Mouse (Mus musculus) kidney, adult 2 months (tissue): ENCODE results near the gene Neurod2. TPM values are rescaled to one million over a fixed set of nuclear protein-coding genes. Genes with fewer than 3 reads are reported as not detected.

Experiments
- DNase-seq: peaks from one replicate; pipeline ENCODE4 v3.0.0; 2021
- H3K27ac ChIP-seq: fragments of 200-500 bp; 2 replicates; pipeline ENCODE4 v1.5.1; 2012; ENCODE audit warnings: low read depth, low read length, control low read depth, inconsistent platforms; ENCODE audit not compliant: insufficient read depth
- H3K27me3 ChIP-seq: fragments of 200-500 bp; replicated peaks from 2 replicates; pipeline ENCODE4 v1.6.1; 2012; ENCODE audit warnings: mild to moderate bottlenecking, moderate library complexity, low read length, inconsistent platforms; ENCODE audit not compliant: control insufficient read depth, insufficient read depth
- H3K36me3 ChIP-seq: fragments of 200-500 bp; 2 replicates; pipeline ENCODE4 v1.6.1; 2012; ENCODE audit warnings: mild to moderate bottlenecking, moderate library complexity, low read length, inconsistent platforms; ENCODE audit not compliant: control insufficient read depth, insufficient read depth
- H3K4me1 ChIP-seq: fragments of 200-500 bp; 2 replicates; pipeline ENCODE4 v1.6.1; 2011; ENCODE audit warnings: low read length; ENCODE audit not compliant: control insufficient read depth, insufficient read depth
- H3K4me3 ChIP-seq: fragments of 200-500 bp; 2 replicates; pipeline ENCODE4 v1.5.1; 2011; ENCODE audit warnings: mild to moderate bottlenecking, low read depth, low read length, control low read depth; ENCODE audit not compliant: insufficient read depth
- CTCF ChIP-seq: fragments of 200-500 bp; conservative IDR thresholded peaks from 2 replicates; pipeline ENCODE4 v1.5.1; 2011; ENCODE audit warnings: low read depth, mild to moderate bottlenecking, control low read depth, low read length, moderate library complexity, mixed read lengths; ENCODE audit not compliant: insufficient read depth, insufficient read length
- POLR2A ChIP-seq: fragments of 200-500 bp; IDR thresholded peaks from one replicate; pipeline ENCODE4 v1.6.1; 2011; ENCODE audit warnings: low read depth, low read length, control low read depth
- WGBS: fragments of 180-500 bp; shearing (Covaris S2); methylation state at CpG from one replicate; pipeline ENCODE4 v1.1.7; 2018; 5-methylcytosine and 5-hydroxymethylcytosine counted together
- polyA plus RNA-seq: library from polyadenylated mRNA; depleted of rRNA; stranded (reverse); fragments of >200 nt; gene quantifications from 2 replicates; pipeline ENCODE4 v1.2.3, GENCODE M21; 2012

The Neurod2 gene
- polyA plus RNA-seq, 1 experiment = not detected

- TF ChIP-seq POLR2A = no peak
- under 1% methylated on average over 57 of the region's 57 CpGs for WGBS
- no peaks in the 10 kb centered on the region; the same call in 1 of the 2 replicates for H3K4me1 ChIP-seq
- DNase-seq = peak; percentile 73
- 0 out of 2 replicates have a peak, but pooled peaks cover 2% of the 10 kb centered on the region for H3K27me3 ChIP-seq
- peak overlapping the region; percentile 51 for H3K4me3 ChIP-seq
- H3K27ac ChIP-seq = no peak overlapping the region
- H3K36me3 ChIP-seq = no peaks in the 10 kb centered on the region
These were observed 9.1 kb upstream of the Neurod2 start for GRCm38 (mm10) chr11:98338507-98338961.

GRCm38 (mm10) chr11:98336245-98337107, 7.0 kb upstream of the Neurod2 start:
- Histone ChIP-seq H3K4me1 (no peaks in the 10 kb centered on the region), H3K27ac (no peak overlapping the region), H3K4me3 (no peak overlapping the region), H3K27me3 (0 out of 2 replicates have a peak, but pooled peaks cover 2% of the 10 kb centered on the region), H3K36me3 (no peaks in the 10 kb centered on the region)
- 21% methylated on average over 13 of the region's 13 CpGs for WGBS
- DNase-seq = peak; percentile 37
- TF ChIP-seq POLR2A (no peak), CTCF (peak; percentile 47)

GRCm38 (mm10) chr11:98335250-98335649, 5.8 kb upstream of the Neurod2 start:
- DNase-seq = no peak
- WGBS = 16% methylated on average over 9 of the region's 9 CpGs
- peaks cover 2% of the 10 kb centered on the region; the same call in 1 of the 2 replicates for H3K27me3 ChIP-seq

DNA sequence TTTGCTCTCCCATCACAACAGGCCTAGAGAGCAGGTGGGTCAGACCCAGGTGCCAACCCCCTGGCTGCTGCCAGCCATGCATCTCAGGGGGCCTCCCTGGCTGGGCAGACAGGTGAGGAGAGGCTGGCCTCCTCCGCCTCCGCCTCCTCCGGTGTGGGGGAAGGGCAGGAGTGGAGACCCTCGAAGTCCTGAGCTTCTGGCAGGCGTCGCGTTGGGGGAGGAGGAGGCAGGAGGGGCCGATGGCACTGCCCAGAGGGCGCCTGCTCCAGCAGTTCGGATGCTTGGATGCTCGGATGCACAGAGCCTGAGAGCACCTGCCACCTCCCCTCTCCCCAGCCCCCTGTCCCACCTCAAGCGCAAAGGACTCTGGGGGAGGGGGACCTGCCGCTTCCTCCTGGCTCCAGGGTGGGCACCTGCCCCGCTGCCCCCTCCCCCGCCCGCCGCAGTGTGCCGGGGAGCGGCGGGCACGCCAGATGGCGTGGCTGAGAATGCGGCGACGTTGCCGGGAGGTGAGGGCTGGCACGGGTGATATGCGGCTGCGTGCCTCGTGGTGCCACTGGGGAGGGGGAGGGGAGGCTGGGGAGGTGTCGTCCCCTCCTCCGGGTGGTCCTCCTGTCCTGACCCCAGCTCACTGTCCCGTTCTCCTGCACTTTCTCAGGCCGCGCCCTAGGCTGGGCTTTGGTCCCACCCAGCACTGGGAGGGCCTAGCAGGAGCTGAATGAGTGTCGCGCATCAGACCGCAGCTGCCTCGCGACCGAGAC, 4.7 kb upstream of the Neurod2 start:
- WGBS = 2% methylated on average over 41 of the region's 41 CpGs
- no peak for DNase-seq
- H3K27ac ChIP-seq = no peak overlapping the region
- TF ChIP-seq CTCF = no peak
- TF ChIP-seq POLR2A = no peak
- peaks cover 4% of the 10 kb centered on the region for H3K27me3 ChIP-seq
- H3K4me3 ChIP-seq = no peak overlapping the region
- no peaks in the 10 kb centered on the region for H3K36me3 ChIP-seq
- H3K4me1 ChIP-seq = no peaks in the 10 kb centered on the region

More at GRCm38 (mm10) chr11:98335250-98335649, 5.8 kb upstream of the Neurod2 start:
- Histone ChIP-seq H3K4me3 (no peak overlapping the region), H3K36me3 (no peaks in the 10 kb centered on the region), H3K4me1 (no peaks in the 10 kb centered on the region), H3K27ac (no peak overlapping the region)
- TF ChIP-seq CTCF (no peak), POLR2A (no peak)

DNA sequence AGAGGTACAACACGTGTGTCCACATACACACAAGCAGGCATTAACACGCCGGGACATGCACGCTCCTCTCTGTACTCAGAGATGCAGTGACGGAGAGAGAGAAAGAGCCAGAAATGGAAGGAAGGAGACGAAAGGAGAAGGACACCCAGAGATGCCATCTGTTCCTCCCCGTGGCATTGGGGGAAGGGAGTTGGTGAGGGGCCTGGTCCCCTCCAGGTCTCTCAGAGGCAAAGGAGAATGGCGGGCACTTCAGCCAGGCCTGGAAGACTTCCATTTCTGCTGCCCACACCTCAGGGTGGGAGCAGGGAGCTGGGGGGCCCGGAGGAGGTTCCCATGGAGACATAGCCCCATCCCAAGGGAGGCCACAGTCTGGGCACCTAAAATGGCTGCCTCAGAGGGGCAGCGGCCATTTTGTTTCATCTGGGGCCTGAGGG, 3.8 kb upstream of the Neurod2 start:
- Histone ChIP-seq H3K27me3 (peaks cover 8% of the 10 kb centered on the region), H3K27ac (no peak overlapping the region), H3K36me3 (no peaks in the 10 kb centered on the region), H3K4me1 (no peaks in the 10 kb centered on the region), H3K4me3 (no peak overlapping the region)
- TF ChIP-seq POLR2A (no peak), CTCF (no peak)
- 81% methylated on average over 10 of the region's 10 CpGs for WGBS
- no peak for DNase-seq

DNA sequence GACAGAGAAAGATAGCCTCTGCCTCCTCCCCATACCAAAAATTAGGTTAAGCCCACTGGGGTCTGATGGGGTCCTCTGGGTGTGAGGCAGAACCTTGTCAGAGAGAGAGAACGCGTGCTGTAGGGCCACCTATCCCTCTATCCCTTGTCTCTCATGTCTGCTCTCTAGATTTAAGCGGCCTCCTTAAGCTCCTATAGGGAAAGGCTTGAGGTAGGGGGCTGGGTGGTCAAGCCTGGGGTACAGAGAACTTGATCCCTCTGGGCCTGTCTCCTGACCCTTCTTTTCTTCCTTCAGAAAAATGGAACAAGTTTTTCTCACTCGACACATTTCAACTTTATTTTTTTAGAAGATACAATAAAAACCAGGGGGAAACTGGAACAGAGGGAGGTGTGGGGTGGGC, 3.4 kb upstream of the Neurod2 start:
- WGBS = 78% methylated on average over 4 of the region's 4 CpGs
- Histone ChIP-seq H3K27me3 (peaks cover 10% of the 10 kb centered on the region), H3K4me1 (no peaks in the 10 kb centered on the region), H3K4me3 (no peak overlapping the region), H3K36me3 (no peaks in the 10 kb centered on the region), H3K27ac (no peak overlapping the region)
- TF ChIP-seq CTCF (no peak), POLR2A (no peak)
- DNase-seq = no peak

- H3K27ac ChIP-seq = no peak overlapping the region
- no peak for DNase-seq
- no peak overlapping the region for H3K4me3 ChIP-seq
- no peak for TF ChIP-seq CTCF
- TF ChIP-seq POLR2A = no peak
- H3K4me1 ChIP-seq = no peaks in the 10 kb centered on the region; the same call in 1 of the 2 replicates
- WGBS = 83% methylated on average over 3 of the region's 3 CpGs
- H3K36me3 ChIP-seq = no peaks in the 10 kb centered on the region
- peaks cover 14% of the 10 kb centered on the region for H3K27me3 ChIP-seq
These were observed 2.7 kb upstream of the Neurod2 start for GRCm38 (mm10) chr11:98332186-98332585.
